Mouse (Mus musculus) pancreas, adult 10 weeks (tissue): ENCODE data around the gene Gm9125. TPM values are rescaled to one million over a fixed set of nuclear protein-coding genes. Genes with fewer than 3 reads are reported as not detected.

Source experiments
- polyA plus RNA-seq: library from polyadenylated mRNA; stranded (reverse); fragments of 350-450 nt; fragmentation: Illumina TruSeq; extraction: RNeasy Lipid Tissue Mini Kit (QIAGEN cat#74804); gene quantifications from one replicate; pipeline ENCODE4 v1.2.3, GENCODE M21; 2015; ENCODE audit warnings: low read depth, low replicate concordance; ENCODE audit not compliant: insufficient read depth

Gene Gm9125
- not detected for polyA plus RNA-seq

GRCm38 (mm10) chr3:94054785-94055184 lies at the start of gene Gm9125:
Gene Gm9125 (minus strand): TSS chr3:94054885.

DNA sequence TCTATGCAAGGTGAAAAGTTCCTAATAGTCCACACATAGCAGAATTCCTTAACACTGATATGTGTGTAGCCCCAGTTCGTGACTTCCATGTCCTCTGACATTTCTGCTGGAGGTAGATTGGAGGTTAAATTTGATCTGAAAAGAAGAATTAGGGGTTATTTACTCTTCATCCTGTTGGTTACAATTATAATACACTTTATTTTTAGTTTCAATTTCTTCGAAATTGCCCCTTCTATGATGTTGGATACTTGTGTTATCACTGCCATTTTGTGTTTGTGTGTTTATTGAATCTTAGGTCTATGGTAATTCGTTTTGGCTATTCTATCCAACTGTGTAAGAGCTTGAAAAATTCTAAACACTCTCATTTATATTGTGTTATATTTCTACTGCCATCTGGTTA lies 17.9 kb upstream of the Gm9125 start, which contains the start of gene Gm10697:
Gene Gm10697 (minus strand): TSS at position 101 of the 400 bp plus-strand sequence.

Other genes starting within 250 kb of the Gm9125 start
- not detected for gene Tdpoz3, start 228.9 kb downstream of the Gm9125 start, polyA plus RNA-seq
- gene Gm9117, start 111.3 kb downstream of the Gm9125 start, polyA plus RNA-seq: not detected
- gene Tdpoz5, start 93.6 kb downstream of the Gm9125 start, polyA plus RNA-seq: not detected
- gene Gm10697, start 17.8 kb upstream of the Gm9125 start, polyA plus RNA-seq: not detected
- not detected for gene Gm10696, start 123.3 kb upstream of the Gm9125 start, polyA plus RNA-seq
- gene Gm5286, start 141.8 kb upstream of the Gm9125 start, polyA plus RNA-seq: not detected
- not detected for gene Gm4778, start 209.2 kb upstream of the Gm9125 start, polyA plus RNA-seq